Mouse (Mus musculus): ENCODE data around the gene Slc26a9. TPM values are rescaled to one million over a fixed set of nuclear protein-coding genes. Genes with fewer than 3 reads are reported as not detected.

The Slc26a9 gene
- polyA plus RNA-seq, 1 experiment from 2014 or later: 0.16 TPM

DNA sequence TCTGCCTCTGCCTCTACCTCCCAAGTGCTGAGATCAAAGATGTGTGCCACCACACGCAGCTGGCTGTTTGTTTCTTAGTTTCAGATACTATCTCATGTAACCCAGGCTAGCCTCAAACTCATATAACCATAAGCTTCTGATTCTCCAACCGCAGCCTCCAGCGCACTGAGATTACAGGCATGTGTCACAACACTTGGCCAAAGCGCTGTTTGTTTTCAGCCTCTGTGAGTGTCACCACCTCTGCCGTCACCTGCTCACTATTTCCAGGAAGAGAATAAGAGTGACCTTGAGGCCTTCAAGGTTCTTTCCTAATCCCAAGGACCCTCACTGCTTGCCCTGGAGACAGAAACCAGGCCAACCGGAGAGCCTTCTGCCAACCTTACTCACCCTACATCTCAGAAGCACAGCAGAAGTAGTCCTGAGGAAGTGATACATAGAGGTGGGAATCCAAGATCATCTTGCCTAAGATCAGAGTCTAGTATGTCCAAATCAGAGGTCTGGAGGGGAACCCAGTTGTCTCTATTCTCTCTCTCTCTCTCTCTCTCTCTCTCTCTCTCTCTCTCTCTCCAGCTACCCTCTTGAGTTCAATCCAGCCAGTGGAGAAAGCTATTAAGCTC, 9.1 kb upstream of the Slc26a9 start:
- Histone ChIP-seq H3K27me3 (ENCODE audit: insufficient read depth, low read length) (no peaks in the 10 kb centered on the region), H3K4me1 (ENCODE audit: insufficient read depth, low read length) (peaks cover 21% of the 10 kb centered on the region), H3K4me3 (ENCODE audit: low read length) (no peak overlapping the region), H3K36me3 (ENCODE audit: insufficient read depth, low read length) (no peaks in the 10 kb centered on the region), H3K27ac (ENCODE audit: low read length) (no peak overlapping the region), H3K9me3 (ENCODE audit: low read length) (no peaks in the 10 kb centered on the region), H3K4me2 (replicated peaks; ENCODE audit: low read depth, low read length) (no peak overlapping the region), H3K9ac (replicated peaks; ENCODE audit: low read length) (no peak overlapping the region)
- WGBS: 90% methylated on average over 6 of the region's 6 CpGs
- ATAC-seq (ENCODE audit: low FRiP score, low TSS enrichment): no peak

GRCm38 (mm10) chr1:131736494-131736893, 7.3 kb upstream of the Slc26a9 start:
- no peak for ATAC-seq (ENCODE audit: low FRiP score, low TSS enrichment)
- Histone ChIP-seq H3K27me3 (ENCODE audit: insufficient read depth, low read length) (no peaks in the 10 kb centered on the region), H3K4me2 (replicated peaks; ENCODE audit: low read depth, low read length) (no peak overlapping the region), H3K9me3 (ENCODE audit: low read length) (no peaks in the 10 kb centered on the region), H3K4me1 (ENCODE audit: insufficient read depth, low read length) (peaks cover 13% of the 10 kb centered on the region), H3K4me3 (ENCODE audit: low read length) (no peak overlapping the region), H3K9ac (replicated peaks; ENCODE audit: low read length) (no peak overlapping the region), H3K27ac (ENCODE audit: low read length) (no peak overlapping the region), H3K36me3 (ENCODE audit: insufficient read depth, low read length) (no peaks in the 10 kb centered on the region)
- WGBS: 79% methylated on average over 9 of the region's 9 CpGs

DNA sequence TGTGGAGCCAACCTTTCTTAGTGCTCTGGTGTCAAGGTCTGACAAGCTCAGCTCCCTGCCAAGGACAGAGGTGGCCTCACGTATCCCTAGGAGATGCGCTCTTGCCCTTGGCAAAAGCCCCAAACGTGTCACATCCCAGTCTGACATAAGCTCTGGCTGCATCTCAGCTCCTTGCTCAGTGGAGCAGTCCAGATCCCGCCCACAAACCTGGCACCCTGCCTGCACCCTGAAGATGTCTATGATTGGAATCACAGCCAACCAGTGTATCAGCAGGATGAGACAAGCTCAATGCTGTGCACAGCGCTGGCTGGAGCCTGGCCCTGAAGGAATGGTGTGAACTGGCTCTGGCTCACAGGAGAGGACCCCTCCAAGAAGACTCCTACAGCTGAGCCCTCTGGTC, 6.6 kb upstream of the Slc26a9 start:
- Histone ChIP-seq H3K4me2 (replicated peaks; ENCODE audit: low read depth, low read length) (no peak overlapping the region), H3K4me3 (ENCODE audit: low read length) (no peak overlapping the region), H3K9ac (replicated peaks; ENCODE audit: low read length) (no peak overlapping the region), H3K4me1 (ENCODE audit: insufficient read depth, low read length) (peaks cover 13% of the 10 kb centered on the region), H3K9me3 (ENCODE audit: low read length) (no peaks in the 10 kb centered on the region), H3K27ac (ENCODE audit: low read length) (no peak overlapping the region), H3K27me3 (ENCODE audit: insufficient read depth, low read length) (no peaks in the 10 kb centered on the region), H3K36me3 (ENCODE audit: insufficient read depth, low read length) (no peaks in the 10 kb centered on the region)
- whole genome bisulfite sequencing: 60% methylated on average over 5 of the region's 5 CpGs
- ATAC-seq (ENCODE audit: low FRiP score, low TSS enrichment): 0 out of 2 replicates have a peak, but pooled peaks have one; percentile 32

DNA sequence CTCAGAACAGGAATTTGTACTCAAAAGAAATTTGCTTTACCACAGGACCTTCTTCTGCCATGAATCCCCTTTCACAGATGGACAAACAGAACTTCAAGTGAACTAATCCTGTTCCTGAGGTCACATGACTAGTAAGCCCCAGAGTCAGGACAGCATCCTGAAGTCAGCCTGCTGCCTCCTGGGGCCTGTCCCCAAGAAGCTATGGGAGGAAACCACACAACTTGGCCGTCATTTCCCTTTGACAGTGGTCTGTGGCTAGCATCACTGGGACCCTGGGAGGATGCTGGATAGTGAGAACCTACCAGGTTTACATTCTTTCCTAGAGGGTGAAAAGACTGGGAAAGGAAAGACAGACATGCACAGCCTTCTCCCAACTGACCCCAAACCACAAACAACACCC, 5.1 kb upstream of the Slc26a9 start:
- Histone ChIP-seq H3K9ac (replicated peaks; ENCODE audit: low read length) (no peak overlapping the region), H3K9me3 (ENCODE audit: low read length) (no peaks in the 10 kb centered on the region), H3K4me1 (ENCODE audit: insufficient read depth, low read length) (peaks cover 8% of the 10 kb centered on the region), H3K4me3 (ENCODE audit: low read length) (no peak overlapping the region), H3K27ac (ENCODE audit: low read length) (no peak overlapping the region), H3K4me2 (replicated peaks; ENCODE audit: low read depth, low read length) (no peak overlapping the region), H3K27me3 (ENCODE audit: insufficient read depth, low read length) (no peaks in the 10 kb centered on the region), H3K36me3 (ENCODE audit: insufficient read depth, low read length) (no peaks in the 10 kb centered on the region)
- 91% methylated on average over 1 of the region's 1 CpGs for WGBS
- no peak for ATAC-seq (ENCODE audit: low FRiP score, low TSS enrichment)

DNA sequence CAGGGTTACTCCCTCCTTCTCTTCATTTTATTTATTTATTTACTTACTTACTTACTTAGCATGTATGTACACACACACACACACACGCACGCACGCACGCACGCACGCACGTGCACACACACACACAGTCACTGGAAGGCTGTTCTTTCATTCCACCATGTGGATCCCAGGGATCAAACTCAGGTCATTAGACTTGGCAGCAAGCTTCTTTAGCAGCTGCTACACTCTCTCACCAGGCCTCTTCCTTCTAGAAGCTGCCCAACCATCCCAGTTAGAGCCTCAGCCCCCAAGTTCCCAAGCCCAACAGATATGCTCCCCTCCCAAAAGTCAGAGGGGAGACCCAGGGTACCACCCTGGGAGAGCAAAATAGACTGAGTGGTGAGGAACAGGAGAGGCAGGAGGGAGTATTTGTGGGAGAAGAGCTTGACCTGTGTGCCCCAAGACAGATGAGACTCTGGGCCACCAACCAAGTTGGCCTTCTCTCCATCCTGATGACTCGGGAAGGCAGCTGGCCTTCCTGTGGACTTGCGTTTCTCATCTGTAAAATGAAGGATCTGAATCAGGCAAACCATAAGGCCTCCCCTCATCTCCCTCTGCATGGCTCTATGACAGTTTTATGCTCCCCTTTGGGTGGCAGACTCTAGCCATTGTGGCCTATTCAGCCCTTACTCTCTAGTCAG, 4.2 kb upstream of the Slc26a9 start:
- 90% methylated on average over 9 of the region's 9 CpGs for WGBS
- H3K27ac ChIP-seq (ENCODE audit: low read length): no peak overlapping the region

DNA sequence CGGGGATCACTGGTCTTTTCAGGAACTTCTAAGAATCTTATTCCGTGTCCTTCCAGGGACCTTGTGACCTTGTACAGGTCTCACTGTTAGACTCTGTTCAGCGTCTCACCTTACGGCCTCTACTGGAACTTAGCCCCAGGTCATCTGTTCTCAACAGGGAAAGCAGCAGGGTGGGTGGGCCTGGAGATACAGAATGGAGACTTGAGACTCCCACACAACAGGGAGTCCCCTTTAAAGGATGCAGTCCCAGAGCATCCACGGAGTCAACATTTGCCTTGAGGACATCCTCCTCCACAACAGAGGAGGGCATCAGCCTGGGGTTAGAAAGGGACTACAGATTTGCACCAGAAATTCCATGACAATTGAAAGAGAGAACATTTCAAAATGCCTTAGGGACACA, 1.6 kb downstream of the Slc26a9 start:
- H3K27ac ChIP-seq (ENCODE audit: low read length): no peak overlapping the region
- H3K4me2 ChIP-seq (replicated peaks; ENCODE audit: low read depth, low read length): no peak overlapping the region
- WGBS: 47% methylated on average over 5 of the region's 5 CpGs
- no peaks in the 10 kb centered on the region for H3K9me3 ChIP-seq (ENCODE audit: low read length)
- no peak overlapping the region for H3K9ac ChIP-seq (replicated peaks; ENCODE audit: low read length)
- H3K4me1 ChIP-seq (ENCODE audit: insufficient read depth, low read length): 0 out of 2 replicates have a peak, but pooled peaks cover under 1% of the 10 kb centered on the region
- H3K27me3 ChIP-seq (ENCODE audit: insufficient read depth, low read length): no peaks in the 10 kb centered on the region
- ATAC-seq (ENCODE audit: low FRiP score, low TSS enrichment): no peak
- no peak overlapping the region for H3K4me3 ChIP-seq (ENCODE audit: low read length)
- H3K36me3 ChIP-seq (ENCODE audit: insufficient read depth, low read length): no peaks in the 10 kb centered on the region

More for the DNA sequence above, 4.2 kb upstream of the Slc26a9 start:
- H3K9ac ChIP-seq (replicated peaks; ENCODE audit: low read length): no peak overlapping the region
- no peaks in the 10 kb centered on the region for H3K36me3 ChIP-seq (ENCODE audit: insufficient read depth, low read length)
- no peaks in the 10 kb centered on the region for H3K27me3 ChIP-seq (ENCODE audit: insufficient read depth, low read length)
- no peak overlapping the region for H3K4me3 ChIP-seq (ENCODE audit: low read length)
- no peak overlapping the region for H3K4me2 ChIP-seq (replicated peaks; ENCODE audit: low read depth, low read length)
- peaks cover 3% of the 10 kb centered on the region; the same call in 1 of the 2 replicates for H3K4me1 ChIP-seq (ENCODE audit: insufficient read depth, low read length)
- ATAC-seq (ENCODE audit: low FRiP score, low TSS enrichment): no peak
- no peaks in the 10 kb centered on the region for H3K9me3 ChIP-seq (ENCODE audit: low read length)

DNA sequence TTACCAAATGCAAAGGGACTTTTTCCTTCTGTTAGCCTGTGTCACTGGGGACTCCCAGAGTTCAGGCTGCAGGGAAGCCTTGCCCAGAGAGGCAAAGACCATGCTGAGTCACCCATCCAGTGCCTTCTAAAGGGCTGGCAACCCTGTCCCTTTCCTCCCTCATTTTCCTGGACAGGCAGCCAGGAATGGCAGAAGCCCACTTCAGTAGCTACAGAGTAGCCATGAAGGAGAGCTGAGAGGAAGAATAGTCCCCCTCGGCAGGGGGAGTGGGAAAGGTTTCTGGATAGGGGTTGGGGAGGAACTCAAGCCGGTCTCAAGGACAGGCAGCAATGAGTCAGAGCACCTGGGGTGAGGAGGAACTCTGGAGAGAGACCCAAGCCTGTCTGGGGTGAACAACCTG, 3.9 kb downstream of the Slc26a9 start:
- no peak overlapping the region for H3K4me2 ChIP-seq (replicated peaks; ENCODE audit: low read depth, low read length)
- H3K27ac ChIP-seq (ENCODE audit: low read length): no peak overlapping the region
- WGBS: 65% methylated on average over 2 of the region's 2 CpGs
- ATAC-seq (ENCODE audit: low FRiP score, low TSS enrichment): no peak
- no peaks in the 10 kb centered on the region for H3K9me3 ChIP-seq (ENCODE audit: low read length)
- no peaks in the 10 kb centered on the region for H3K4me1 ChIP-seq (ENCODE audit: insufficient read depth, low read length)
- H3K4me3 ChIP-seq (ENCODE audit: low read length): no peak overlapping the region
- H3K36me3 ChIP-seq (ENCODE audit: insufficient read depth, low read length): no peaks in the 10 kb centered on the region
- no peaks in the 10 kb centered on the region for H3K27me3 ChIP-seq (ENCODE audit: insufficient read depth, low read length)
- H3K9ac ChIP-seq (replicated peaks; ENCODE audit: low read length): no peak overlapping the region

- Histone ChIP-seq H3K4me1 (ENCODE audit: insufficient read depth, low read length) (no peaks in the 10 kb centered on the region), H3K27ac (ENCODE audit: low read length) (no peak overlapping the region), H3K9me3 (ENCODE audit: low read length) (no peaks in the 10 kb centered on the region), H3K4me2 (replicated peaks; ENCODE audit: low read depth, low read length) (no peak overlapping the region), H3K9ac (replicated peaks; ENCODE audit: low read length) (no peak overlapping the region), H3K36me3 (ENCODE audit: insufficient read depth, low read length) (no peaks in the 10 kb centered on the region), H3K27me3 (ENCODE audit: insufficient read depth, low read length) (no peaks in the 10 kb centered on the region), H3K4me3 (ENCODE audit: low read length) (no peak overlapping the region)
- WGBS: 76% methylated on average over 2 of the region's 2 CpGs
- ATAC-seq (ENCODE audit: low FRiP score, low TSS enrichment): no peak
Observed at GRCm38 (mm10) chr1:131748636-131749035, 4.8 kb downstream of the Slc26a9 start.

DNA sequence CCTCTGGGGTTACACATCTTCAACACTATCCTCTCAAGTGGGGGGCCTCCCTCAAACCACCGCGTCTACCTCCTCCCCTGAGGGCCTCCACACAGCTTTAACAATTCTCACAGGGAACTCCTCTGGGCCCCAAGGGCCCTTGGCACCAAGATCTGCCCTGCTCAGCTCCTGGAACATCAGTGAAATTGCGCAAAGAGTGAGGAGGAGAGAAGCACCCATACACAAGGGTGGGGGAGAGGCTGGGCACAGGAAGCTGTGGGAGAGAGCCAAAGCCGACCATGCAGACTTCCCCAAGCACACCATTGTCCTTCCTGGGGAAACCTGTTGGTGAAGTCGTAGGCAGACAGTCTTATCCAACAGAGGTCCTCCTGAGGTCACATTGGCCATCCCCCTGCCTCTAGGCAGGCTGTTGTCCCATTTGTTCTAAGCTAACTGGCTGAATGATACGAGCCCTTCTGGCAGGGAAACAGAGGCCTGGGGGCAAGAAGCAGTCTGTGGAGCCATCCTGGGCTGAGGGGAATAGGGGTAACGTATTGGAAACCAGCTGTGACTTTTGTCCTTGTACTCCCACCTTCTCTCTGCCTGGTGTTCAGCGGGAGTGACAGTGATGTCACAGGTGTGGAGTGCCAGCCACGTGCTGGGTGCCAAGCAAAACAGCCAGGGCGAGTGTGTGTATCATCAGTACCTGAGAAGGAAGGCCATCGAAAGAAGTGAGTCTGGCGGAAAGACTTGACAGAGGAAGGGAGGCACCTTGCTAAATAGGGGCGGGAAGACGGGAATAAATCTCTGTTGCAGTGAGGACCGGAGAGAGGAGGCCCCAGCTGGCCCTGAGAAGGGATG, 6.1 kb downstream of the Slc26a9 start:
- Histone ChIP-seq H3K9me3 (ENCODE audit: low read length) (no peaks in the 10 kb centered on the region), H3K4me2 (replicated peaks; ENCODE audit: low read depth, low read length) (no peak overlapping the region), H3K9ac (replicated peaks; ENCODE audit: low read length) (no peak overlapping the region), H3K36me3 (ENCODE audit: insufficient read depth, low read length) (no peaks in the 10 kb centered on the region), H3K27ac (ENCODE audit: low read length) (no peak overlapping the region), H3K4me1 (ENCODE audit: insufficient read depth, low read length) (no peaks in the 10 kb centered on the region), H3K27me3 (ENCODE audit: insufficient read depth, low read length) (no peaks in the 10 kb centered on the region), H3K4me3 (ENCODE audit: low read length) (no peak overlapping the region)
- WGBS: 66% methylated on average over 15 of the region's 15 CpGs
- ATAC-seq (ENCODE audit: low FRiP score, low TSS enrichment): no peak

Measured in kidney, embryonic 16.5 days (tissue).